Mouse (Mus musculus): ENCODE results near the gene Emid1. TPM values are rescaled to one million over a fixed set of nuclear protein-coding genes. Genes with fewer than 3 reads are reported as not detected.
"Not testable (repeated sequence)": the region's sequence is repeated elsewhere in the genome, so short reads cannot be mapped to it uniquely, and the experiment has no call there.

Gene Emid1
- polyA plus RNA-seq, 1 experiment, result 31.4 TPM

DNA sequence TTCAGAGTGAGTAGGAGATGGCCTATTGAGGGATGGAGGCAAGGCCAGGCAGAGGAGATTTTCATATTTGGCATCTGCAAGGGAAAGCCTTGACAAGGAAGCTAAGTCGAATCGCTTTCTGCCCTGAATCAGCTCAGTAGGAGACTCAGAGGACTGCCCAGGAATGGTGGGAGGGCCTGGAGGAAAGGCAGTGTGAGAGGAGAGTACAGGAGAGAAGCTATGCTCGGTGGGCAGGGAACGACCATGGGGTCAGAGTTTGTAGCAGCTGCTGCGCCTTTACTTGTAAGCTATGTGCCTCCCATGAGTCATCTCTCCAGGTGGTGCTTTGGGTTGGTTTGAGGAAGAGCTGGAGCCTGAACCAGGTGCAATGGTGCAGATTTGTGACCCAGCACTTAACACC is 51.3 kb downstream of the Emid1 start:
- DNase-seq, result no peak
- no peak overlapping the region for H3K4me3 ChIP-seq (replicated peaks; ENCODE audit: extremely low read depth, low read depth, low read length)
- H3K4me1 ChIP-seq (ENCODE audit: control insufficient read depth, insufficient read depth, low read length), result no peaks in the 10 kb centered on the region; the same call in none of the 2 replicates
- TF ChIP-seq POLR2A (IDR thresholded peaks at IDR 0.05; ENCODE audit: borderline replicate concordance, extremely low read depth, low read depth, low read length), result no peak
- TF ChIP-seq CTCF (IDR thresholded peaks at IDR 0.05; ENCODE audit: insufficient read depth, low read length), result no peak
- 68% methylated on average over 5 of the region's 5 CpGs for WGBS

DNA sequence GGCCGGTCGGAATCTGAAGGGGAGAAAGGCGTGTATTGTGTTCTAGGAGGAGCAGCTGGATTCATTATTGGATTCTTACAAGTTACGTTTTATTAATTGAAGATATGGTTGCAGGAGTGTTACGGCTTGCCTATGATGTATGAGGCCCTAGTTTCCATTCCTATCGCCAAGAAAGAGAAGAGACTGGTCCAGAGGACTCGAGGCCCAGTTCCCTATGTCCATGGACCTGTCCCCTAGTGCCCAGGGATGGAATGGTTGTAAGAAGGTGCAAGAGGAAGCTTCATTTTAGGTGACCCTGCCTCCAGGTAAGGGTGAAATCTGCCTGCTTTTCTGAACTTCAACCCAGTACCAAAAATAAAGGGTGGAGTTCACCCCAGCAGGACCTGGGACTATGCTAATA is 51.8 kb downstream of the Emid1 start:
- peaks cover 2% of the 10 kb centered on the region for H3K4me1 ChIP-seq (ENCODE audit: control insufficient read depth, insufficient read depth, low read length)
- TF ChIP-seq POLR2A (IDR thresholded peaks at IDR 0.05; ENCODE audit: borderline replicate concordance, extremely low read depth, low read depth, low read length) (no peak), CTCF (IDR thresholded peaks at IDR 0.05; ENCODE audit: insufficient read depth, low read length) (no peak)
- H3K4me3 ChIP-seq (replicated peaks; ENCODE audit: extremely low read depth, low read depth, low read length), result peak overlapping the region; percentile 89
- no peak for DNase-seq
- 3% methylated on average over 7 of the region's 7 CpGs for WGBS

GRCm38 (mm10) chr11:5099576-5100183 is 52.4 kb downstream of the Emid1 start:
- Histone ChIP-seq H3K4me3 (replicated peaks; ENCODE audit: extremely low read depth, low read depth, low read length) (peak overlapping the region; percentile 89), H3K4me1 (ENCODE audit: control insufficient read depth, insufficient read depth, low read length) (peaks cover 3% of the 10 kb centered on the region)
- DNase-seq, result peak; percentile 79
- WGBS, result under 1% methylated on average over 31 of the region's 31 CpGs
- TF ChIP-seq CTCF (IDR thresholded peaks at IDR 0.05; ENCODE audit: insufficient read depth, low read length) (no peak), POLR2A (IDR thresholded peaks at IDR 0.05; ENCODE audit: borderline replicate concordance, extremely low read depth, low read depth, low read length) (peak; percentile 68; the same call in 1 of the 2 replicates)

- H3K4me3 ChIP-seq (replicated peaks; ENCODE audit: extremely low read depth, low read depth, low read length), result peak within 1 kb of the TSS; percentile 89
- peaks cover 7% of the 10 kb centered on the region for H3K4me1 ChIP-seq (ENCODE audit: control insufficient read depth, insufficient read depth, low read length)
- under 1% methylated on average over 91 of the region's 92 CpGs for WGBS
- TF ChIP-seq POLR2A (IDR thresholded peaks at IDR 0.05; ENCODE audit: borderline replicate concordance, extremely low read depth, low read depth, low read length), result peak; percentile 98
- no peak for TF ChIP-seq CTCF (IDR thresholded peaks at IDR 0.05; ENCODE audit: insufficient read depth, low read length)
- peak; percentile 99 for DNase-seq
These were observed 53.1 kb downstream of the Emid1 start, which contains the start of the genes Rhbdd3 and Ewsr1 for GRCm38 (mm10) chr11:5098736-5099542. Gene Rhbdd3 (plus strand): TSS chr11:5098926. Gene Ewsr1 (minus strand): TSS chr11:5099266.

GRCm38 (mm10) chr11:5098035-5098735 is 53.9 kb downstream of the Emid1 start:
- TF ChIP-seq CTCF (IDR thresholded peaks at IDR 0.05; ENCODE audit: insufficient read depth, low read length), result no peak
- TF ChIP-seq POLR2A (IDR thresholded peaks at IDR 0.05; ENCODE audit: borderline replicate concordance, extremely low read depth, low read depth, low read length), result no peak
- H3K4me3 ChIP-seq (replicated peaks; ENCODE audit: extremely low read depth, low read depth, low read length), result peak overlapping the region; percentile 89
- peak; percentile 49 for DNase-seq
- WGBS, result under 1% methylated on average over 44 of the region's 44 CpGs
- peaks cover 9% of the 10 kb centered on the region for H3K4me1 ChIP-seq (ENCODE audit: control insufficient read depth, insufficient read depth, low read length)

GRCm38 (mm10) chr11:5096480-5097020 is 55.5 kb downstream of the Emid1 start:
- no peak for DNase-seq
- Histone ChIP-seq H3K4me3 (replicated peaks; ENCODE audit: extremely low read depth, low read depth, low read length) (no peak overlapping the region), H3K4me1 (ENCODE audit: control insufficient read depth, insufficient read depth, low read length) (peaks cover 9% of the 10 kb centered on the region)
- WGBS, result 20% methylated on average over 8 of the region's 8 CpGs
- TF ChIP-seq POLR2A (IDR thresholded peaks at IDR 0.05; ENCODE audit: borderline replicate concordance, extremely low read depth, low read depth, low read length) (no peak), CTCF (IDR thresholded peaks at IDR 0.05; ENCODE audit: insufficient read depth, low read length) (no peak)

- Histone ChIP-seq H3K4me3 (replicated peaks; ENCODE audit: extremely low read depth, low read depth, low read length) (no peak overlapping the region), H3K4me1 (ENCODE audit: control insufficient read depth, insufficient read depth, low read length) (peaks cover 9% of the 10 kb centered on the region)
- 34% methylated on average over 5 of the region's 5 CpGs for WGBS
- DNase-seq, result no peak
- TF ChIP-seq CTCF (IDR thresholded peaks at IDR 0.05; ENCODE audit: insufficient read depth, low read length) (no peak), POLR2A (IDR thresholded peaks at IDR 0.05; ENCODE audit: borderline replicate concordance, extremely low read depth, low read depth, low read length) (no peak)
These were observed 56.2 kb downstream of the Emid1 start for GRCm38 (mm10) chr11:5095877-5096276.

DNA sequence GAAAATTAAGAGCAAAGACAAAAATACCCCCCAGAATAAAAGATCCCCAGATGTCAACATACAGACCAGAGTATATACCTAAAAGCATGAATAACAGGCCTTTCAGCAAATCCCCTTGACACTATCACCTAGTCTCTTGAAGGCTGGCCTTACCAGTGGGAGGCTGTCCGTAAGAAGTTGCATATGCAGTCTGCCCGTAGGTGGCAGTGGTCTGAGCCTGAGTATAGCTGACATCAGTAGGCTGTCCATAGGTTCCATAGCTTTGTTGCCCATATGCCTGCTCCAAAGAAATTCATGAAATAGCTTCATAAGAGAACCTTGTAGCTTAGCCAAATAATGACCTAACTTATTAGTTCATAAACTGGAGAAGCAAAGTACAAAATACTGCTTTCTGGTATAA is 60.4 kb downstream of the Emid1 start:
- no peak overlapping the region for H3K4me3 ChIP-seq (replicated peaks; ENCODE audit: extremely low read depth, low read depth, low read length)
- H3K4me1 ChIP-seq (ENCODE audit: control insufficient read depth, insufficient read depth, low read length), result peaks cover 9% of the 10 kb centered on the region
- 40% methylated on average over 2 of the region's 2 CpGs for WGBS
- DNase-seq, result no peak
- TF ChIP-seq CTCF (IDR thresholded peaks at IDR 0.05; ENCODE audit: insufficient read depth, low read length), result peak; percentile 23; the same call in 1 of the 2 replicates
- no peak for TF ChIP-seq POLR2A (IDR thresholded peaks at IDR 0.05; ENCODE audit: borderline replicate concordance, extremely low read depth, low read depth, low read length)

- 95% methylated on average over 1 of the region's 1 CpGs for whole genome bisulfite sequencing
- H3K4me1 ChIP-seq (ENCODE audit: control insufficient read depth, insufficient read depth, low read length), result peaks cover 4% of the 10 kb centered on the region
- TF ChIP-seq POLR2A (IDR thresholded peaks at IDR 0.05; ENCODE audit: borderline replicate concordance, extremely low read depth, low read depth, low read length), result no peak
- TF ChIP-seq CTCF (IDR thresholded peaks at IDR 0.05; ENCODE audit: insufficient read depth, low read length), result no peak
- no peak for DNase-seq
- no peak overlapping the region for H3K4me3 ChIP-seq (replicated peaks; ENCODE audit: extremely low read depth, low read depth, low read length)
These were observed 62.9 kb downstream of the Emid1 start for GRCm38 (mm10) chr11:5089147-5089546.

DNA sequence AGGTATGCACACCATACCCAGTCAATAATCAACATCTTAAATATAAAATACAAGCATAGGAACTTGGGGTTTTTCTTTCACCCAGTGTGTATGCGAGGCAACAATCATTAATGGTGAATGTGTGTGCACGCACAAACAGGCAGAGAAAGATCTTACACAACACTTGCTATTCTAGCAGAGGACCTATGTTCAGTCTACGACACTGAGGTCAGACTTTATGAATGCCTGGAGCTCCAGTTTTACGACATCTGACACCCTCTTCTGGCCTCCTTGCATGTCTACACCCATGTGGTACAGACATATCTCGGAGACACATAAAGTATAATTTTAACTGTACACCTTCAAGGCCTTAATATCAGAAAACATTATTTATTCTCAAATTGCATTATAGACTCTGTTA is 75.2 kb downstream of the Emid1 start:
- not testable (repeated sequence) for H3K4me3 ChIP-seq (replicated peaks; ENCODE audit: extremely low read depth, low read depth, low read length); H3K4me1 ChIP-seq (ENCODE audit: control insufficient read depth, insufficient read depth, low read length); DNase-seq
- WGBS, result 86% methylated on average over 4 of the region's 5 CpGs

Data from lung, adult 2 months (tissue).